Mouse (Mus musculus): Measurements from ENCODE around the gene Gm10142.
"Not testable (repeated sequence)": the region's sequence is repeated elsewhere in the genome, so short reads cannot be mapped to it uniquely, and the experiment has no call there.

The Gm10142 gene

GRCm38 (mm10) chr10:77715507-77715906 lies at the start of gene Gm10142:
Gm10142 (plus strand) TSS chr10:77715807.
- DNase-seq (ENCODE audit: low spot score): no peak

- no peak for DNase-seq (ENCODE audit: low spot score)
These were observed 49.3 kb upstream of the Gm10142 start for GRCm38 (mm10) chr10:77666342-77666741.

- no peak for DNase-seq (ENCODE audit: low spot score)
These were observed 48.2 kb upstream of the Gm10142 start for GRCm38 (mm10) chr10:77667402-77667801.

DNA sequence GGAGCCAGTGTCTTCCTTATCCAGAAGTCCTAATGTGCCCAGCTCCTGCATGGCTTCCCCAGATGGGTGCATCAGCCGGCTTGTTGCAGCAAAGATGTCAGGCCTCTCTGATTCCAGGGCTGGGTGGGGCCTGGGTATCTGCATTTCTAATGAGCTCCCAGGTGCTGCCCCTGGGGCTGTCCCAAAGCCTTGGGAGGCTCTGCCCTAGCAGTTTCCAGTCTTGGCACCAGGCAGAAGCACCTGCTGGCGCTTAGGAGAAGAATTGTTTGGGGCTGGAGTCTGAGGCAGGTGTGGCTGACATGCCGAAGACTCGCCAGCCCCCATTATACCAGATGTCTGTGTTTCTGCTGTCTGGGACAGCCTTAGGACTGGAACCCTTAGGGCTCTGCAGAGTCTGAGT lies 44.9 kb upstream of the Gm10142 start:
- no peak for DNase-seq (ENCODE audit: low spot score)

GRCm38 (mm10) chr10:77671519-77671918 lies 44.1 kb upstream of the Gm10142 start:
- no peak for DNase-seq (ENCODE audit: low spot score)

- DNase-seq (ENCODE audit: low spot score): no peak
These were observed 41.8 kb upstream of the Gm10142 start for GRCm38 (mm10) chr10:77673765-77674164.

DNA sequence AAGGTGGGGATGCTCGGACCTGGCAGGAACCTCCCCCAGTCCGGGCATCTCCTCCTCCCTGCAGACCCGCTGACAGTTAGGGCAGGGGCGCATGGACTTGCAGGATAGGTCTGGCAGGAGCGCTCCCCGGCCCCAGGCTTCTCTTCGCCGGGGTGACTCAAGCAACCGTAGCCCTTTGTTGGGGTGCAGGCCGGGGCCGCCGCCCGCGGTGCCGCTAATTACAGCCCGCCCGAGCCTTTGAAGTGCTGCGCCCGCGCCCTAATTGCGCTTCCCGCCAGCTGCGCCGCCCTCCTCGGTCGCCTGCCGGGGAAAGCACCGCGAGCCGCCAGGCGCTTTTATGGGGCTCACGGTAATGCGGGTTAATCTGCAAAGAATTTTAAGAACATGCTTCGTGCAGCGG lies 38.0 kb upstream of the Gm10142 start:
- no peak for DNase-seq (ENCODE audit: low spot score)

DNA sequence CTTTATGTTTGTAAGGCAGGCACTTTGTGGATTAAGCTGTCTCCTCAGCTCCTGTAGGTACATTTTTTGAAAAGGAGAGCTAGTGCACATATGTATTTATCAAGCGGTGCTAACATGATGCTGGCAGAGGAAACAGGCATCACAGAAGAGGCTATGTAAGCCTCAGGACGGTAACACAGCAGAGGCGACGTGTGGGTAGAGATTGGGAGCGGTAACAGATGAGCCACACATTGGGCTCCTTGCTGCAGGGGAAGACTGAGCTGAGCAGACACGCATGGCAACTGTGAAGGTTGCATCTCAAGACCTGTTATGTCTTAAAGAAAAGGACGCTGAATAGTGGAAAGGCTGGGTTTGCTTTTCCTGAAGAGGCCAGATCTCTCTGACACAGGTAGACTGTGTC lies 32.6 kb upstream of the Gm10142 start:
- DNase-seq (ENCODE audit: low spot score): no peak

DNA sequence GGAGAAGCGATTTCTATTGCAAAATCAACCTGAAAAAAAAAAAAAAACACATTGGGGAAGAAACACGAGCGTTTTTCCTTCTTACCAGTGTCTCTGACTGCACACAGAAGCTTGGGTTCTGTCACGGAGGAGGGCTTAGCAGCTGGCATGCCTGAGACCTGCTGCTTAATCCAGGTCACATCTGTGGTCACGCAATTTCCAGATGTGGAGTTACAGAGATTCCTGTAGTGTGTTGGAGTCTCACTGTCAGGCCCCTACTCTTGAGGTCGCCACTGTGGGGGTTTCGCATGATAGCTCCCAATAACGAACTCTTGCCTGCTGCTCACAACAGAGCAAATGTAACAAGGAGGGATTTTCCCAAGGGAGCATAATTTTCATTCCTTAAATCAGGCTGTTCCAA lies 31.4 kb upstream of the Gm10142 start:
- DNase-seq (ENCODE audit: low spot score): no peak

- no peak for DNase-seq (ENCODE audit: low spot score)
These were observed 29.5 kb upstream of the Gm10142 start, which contains the start of gene Tspear for GRCm38 (mm10) chr10:77685895-77686664. Tspear (plus strand) TSS chr10:77686569.

DNA sequence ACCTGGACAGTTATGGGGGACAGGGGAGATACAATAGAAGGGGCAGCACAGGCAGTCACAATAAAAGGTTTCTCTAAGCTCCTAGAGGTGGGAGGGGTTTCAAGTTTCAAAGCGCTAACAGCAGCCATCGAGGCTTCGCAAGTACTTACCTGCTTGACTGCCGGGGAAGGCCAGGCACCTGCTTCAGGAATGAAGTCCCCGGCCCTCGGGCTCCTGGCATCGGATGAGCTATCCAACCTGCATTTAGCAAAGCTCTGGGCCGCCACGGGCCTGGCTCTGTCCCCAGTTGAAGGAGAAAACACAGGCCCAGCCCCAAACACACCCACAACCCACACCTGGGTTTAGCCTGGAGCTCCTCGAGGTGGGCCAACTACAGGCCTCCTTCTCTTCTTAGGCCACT lies 28.6 kb upstream of the Gm10142 start:
- no peak for DNase-seq (ENCODE audit: low spot score)

DNA sequence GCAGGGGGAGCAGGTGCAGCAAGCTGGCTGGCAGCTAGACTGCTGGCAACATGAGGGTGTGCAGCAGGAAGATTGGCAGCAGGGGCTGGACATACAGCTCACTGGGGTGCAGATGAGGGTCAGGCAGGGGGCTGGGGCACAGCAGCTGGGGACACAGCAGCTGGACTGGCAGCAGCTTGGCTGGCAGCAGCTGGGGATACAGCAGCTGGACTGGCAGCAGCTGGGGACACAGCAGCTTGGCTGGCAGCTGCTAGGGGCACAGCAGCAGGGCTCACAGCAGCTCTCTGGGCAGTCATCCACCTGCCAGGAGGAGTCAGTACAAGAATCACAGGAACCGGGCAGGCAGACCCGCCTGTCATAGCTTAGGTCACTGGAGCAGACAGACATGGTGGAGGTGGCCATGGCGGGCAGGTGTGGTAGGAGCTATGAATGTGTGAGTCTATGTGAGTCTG lies 25.2 kb upstream of the Gm10142 start, which contains the start of gene Gm19402:
Gm19402 (minus strand) TSS at position 402 of the 452 bp plus-strand sequence.
- not testable (repeated sequence) for DNase-seq (ENCODE audit: low spot score)

GRCm38 (mm10) chr10:77697133-77697532 lies 18.5 kb upstream of the Gm10142 start, which contains the start of gene Gm9508:
Gm9508 (minus strand) TSS chr10:77697233.
- no peak for DNase-seq (ENCODE audit: low spot score)

GRCm38 (mm10) chr10:77706326-77706725 lies 9.3 kb upstream of the Gm10142 start, which contains the start of gene Gm10272:
Gm10272 (plus strand) TSS chr10:77706626.
- no peak for DNase-seq (ENCODE audit: low spot score)

DNA sequence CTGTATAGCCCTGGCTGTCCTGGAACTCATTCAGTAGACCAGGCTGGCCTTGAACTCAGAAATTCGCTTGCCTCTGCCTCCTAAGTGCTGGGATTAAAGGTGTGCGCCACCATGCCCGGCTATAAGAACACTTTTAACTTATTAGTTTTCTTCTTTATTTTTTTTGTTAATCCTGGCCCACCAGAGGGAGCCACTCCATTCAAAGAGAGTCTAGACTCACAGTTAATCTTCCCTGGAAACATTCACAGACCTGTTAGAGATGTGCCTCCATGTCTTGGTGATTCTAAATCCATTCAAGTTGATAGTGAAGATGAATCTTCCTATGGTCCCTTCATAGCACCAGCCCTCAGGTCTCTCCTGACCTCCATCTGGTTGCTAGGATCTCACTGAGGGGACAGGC lies 5.8 kb upstream of the Gm10142 start:
- DNase-seq (ENCODE audit: low spot score): no peak

GRCm38 (mm10) chr10:77711157-77711556 lies 4.5 kb upstream of the Gm10142 start, which contains the start of gene Gm10024:
Gm10024 (plus strand) TSS chr10:77711457.
- DNase-seq (ENCODE audit: low spot score): not testable (repeated sequence)

GRCm38 (mm10) chr10:77713734-77714133 lies 1.9 kb upstream of the Gm10142 start:
- no peak for DNase-seq (ENCODE audit: low spot score)

DNA sequence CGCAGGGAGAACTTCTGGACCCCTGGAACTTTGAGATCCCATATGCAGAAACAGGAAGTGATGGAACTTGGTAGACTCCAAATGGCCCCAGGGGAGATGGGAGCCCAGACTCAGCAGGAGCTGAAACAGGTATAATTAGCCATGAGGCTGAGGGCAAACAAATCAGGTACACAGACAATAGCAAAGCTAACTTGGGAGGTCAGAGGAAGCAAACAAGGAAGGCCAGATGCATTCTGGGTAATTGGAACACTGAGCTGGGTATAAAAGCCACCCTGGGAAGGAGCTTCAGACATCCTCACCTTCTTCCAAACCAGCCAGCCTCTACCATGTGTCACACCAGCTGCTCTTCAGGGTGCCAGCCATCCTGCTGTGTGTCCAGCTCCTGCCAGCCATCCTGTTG lies 4.7 kb downstream of the Gm10142 start, which contains the start of gene Krtap12-1:
Krtap12-1 (plus strand) TSS at position 301 of the 400 bp plus-strand sequence.
- not testable (repeated sequence) for DNase-seq (ENCODE audit: low spot score)

- DNase-seq (ENCODE audit: low spot score): no peak
These were observed 9.2 kb downstream of the Gm10142 start for GRCm38 (mm10) chr10:77724855-77725254.

GRCm38 (mm10) chr10:77726186-77726585 lies 10.6 kb downstream of the Gm10142 start, which contains the start of gene Gm10100:
Gm10100 (plus strand) TSS chr10:77726486.
- DNase-seq (ENCODE audit: low spot score): no peak

DNA sequence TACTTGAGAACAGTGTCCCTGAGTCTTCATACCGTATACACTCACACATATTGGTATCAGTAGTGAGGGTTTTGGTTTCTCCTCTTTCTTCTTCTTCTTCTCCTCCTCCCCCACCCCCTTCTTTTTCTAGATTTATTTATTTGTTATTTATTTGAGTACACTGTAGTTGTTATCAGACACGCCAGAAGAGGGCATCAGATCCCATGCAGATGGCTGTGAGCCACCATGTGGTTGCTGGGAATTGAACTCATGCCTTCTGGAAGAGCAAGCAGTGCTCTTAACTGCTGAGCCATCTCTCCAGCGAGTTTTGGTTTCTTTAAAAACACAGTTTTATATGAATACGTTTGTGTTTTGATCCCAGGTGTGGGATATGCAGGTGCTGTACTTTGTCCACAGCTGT lies 12.7 kb downstream of the Gm10142 start:
- DNase-seq (ENCODE audit: low spot score): no peak

GRCm38 (mm10) chr10:77729241-77729640 lies 13.6 kb downstream of the Gm10142 start:
- no peak for DNase-seq (ENCODE audit: low spot score)

DNA sequence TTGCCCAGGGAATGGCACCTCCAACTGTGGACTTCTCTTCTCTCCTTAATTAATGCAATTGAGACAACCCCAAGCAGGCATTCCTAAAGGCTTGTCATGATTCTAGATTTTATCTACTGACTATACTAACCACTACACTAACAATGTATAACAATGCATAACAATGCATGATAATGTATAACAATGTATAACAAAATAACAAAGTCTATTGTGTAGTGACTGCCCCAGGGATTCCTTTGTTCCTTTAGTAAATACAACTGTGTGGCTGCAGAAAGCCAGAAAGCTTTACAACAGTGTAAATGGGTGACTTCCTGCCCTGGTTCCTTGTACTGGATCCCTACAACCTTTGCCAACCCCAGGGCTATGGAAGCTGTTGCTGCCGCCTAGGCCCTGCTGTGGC lies 20.3 kb downstream of the Gm10142 start:
- no peak for DNase-seq (ENCODE audit: low spot score)
